Mouse (Mus musculus) heart, embryonic 14.5 days (tissue): ENCODE measurements around the gene Mid1. TPM values are rescaled to one million over a fixed set of nuclear protein-coding genes. Genes with fewer than 3 reads are reported as not detected.
"Not testable (repeated sequence)": the region's sequence is repeated elsewhere in the genome, so short reads cannot be mapped to it uniquely, and the experiment has no call there.

Experiments used
- ATAC-seq: fragments of 200-750 bp; cut with Nextera tagmentation; 2 replicates; pipeline ENCODE4 v1.8.0; 2017; ENCODE audit warnings: low read depth, moderate TSS enrichment; ENCODE audit not compliant: insufficient number of reproducible peaks, insufficient read depth, low FRiP score
- H3K27ac ChIP-seq, 2 experiments: fragments of 200-500 bp in 1 of 2; fragments of 300-500 bp in 1 of 2; sonication (generic) in 1 of 2; replicated peaks in 1 of 2; 2 replicates each; pipeline ENCODE4 v1.5.1; 2012 to 2014; ENCODE audit warnings: low read depth in 2 of 2, low read length in 2 of 2, control low read depth in 1 of 2, mild to moderate bottlenecking in 1 of 2, mixed read lengths in 1 of 2; ENCODE audit not compliant: control insufficient read depth in 1 of 2, insufficient read depth in 1 of 2
- H3K27me3 ChIP-seq: fragments of 300-500 bp; sonication (generic); 2 replicates; pipeline ENCODE4 v1.6.1; 2014; ENCODE audit warnings: mild to moderate bottlenecking, low read length, control low read depth; ENCODE audit not compliant: control insufficient read depth, insufficient read depth
- H3K36me3 ChIP-seq: fragments of 300-500 bp; sonication (generic); 2 replicates; pipeline ENCODE4 v1.6.1; 2014; ENCODE audit warnings: mild to moderate bottlenecking, control low read depth, low read length, mixed read lengths; ENCODE audit not compliant: control insufficient read depth, insufficient read depth
- H3K4me1 ChIP-seq, 2 experiments: fragments of 200-500 bp in 1 of 2; fragments of 300-500 bp in 1 of 2; sonication (generic) in 1 of 2; 2 replicates each; pipeline ENCODE4 v1.6.1; 2012 to 2014; ENCODE audit warnings: low read length in 2 of 2, control low read depth in 1 of 2, mixed read lengths in 1 of 2; ENCODE audit not compliant: control insufficient read depth in 2 of 2, insufficient read depth in 2 of 2
- H3K4me2 ChIP-seq: fragments of 300-500 bp; sonication (generic); 2 replicates; pipeline ENCODE4 v1.6.1; 2014; ENCODE audit warnings: mild to moderate bottlenecking, low read length
- H3K4me3 ChIP-seq, 2 experiments: fragments of 200-500 bp in 1 of 2; fragments of 300-500 bp in 1 of 2; sonication (generic) in 1 of 2; 2 replicates each; pipeline ENCODE4 v1.5.1; 2012 to 2014; ENCODE audit warnings: low read length in 2 of 2, mild to moderate bottlenecking in 2 of 2, control low read depth in 1 of 2, low read depth in 1 of 2, moderate library complexity in 1 of 2; ENCODE audit not compliant: control insufficient read depth in 1 of 2, insufficient read depth in 1 of 2
- H3K9ac ChIP-seq: fragments of 300-500 bp; sonication (generic); 2 replicates; pipeline ENCODE4 v1.6.1; 2014; ENCODE audit warnings: mild to moderate bottlenecking, low read length
- H3K9me3 ChIP-seq: fragments of 300-500 bp; sonication (generic); 2 replicates; pipeline ENCODE4 v1.6.1; 2016; ENCODE audit warnings: low read length, control low read depth; ENCODE audit not compliant: control insufficient read depth
- WGBS: fragments of 180-500 bp; shearing (Covaris S2); extraction: QIAGEN DNeasy Blood & Tissue Kit; methylation state at CpG from one replicate; pipeline ENCODE4 v1.1.7; 2014; 5-methylcytosine and 5-hydroxymethylcytosine counted together
- polyA plus RNA-seq: library from polyadenylated mRNA; unstranded; fragments of >200 nt; fragmentation: Nextera tagmentation; extraction: Ambion mirVana; gene quantifications from 2 replicates; pipeline ENCODE4 v1.2.1, GENCODE M21; 2014

The Mid1 gene
- polyA plus RNA-seq, 1 experiment from 2014 or later: 8.1 TPM

DNA sequence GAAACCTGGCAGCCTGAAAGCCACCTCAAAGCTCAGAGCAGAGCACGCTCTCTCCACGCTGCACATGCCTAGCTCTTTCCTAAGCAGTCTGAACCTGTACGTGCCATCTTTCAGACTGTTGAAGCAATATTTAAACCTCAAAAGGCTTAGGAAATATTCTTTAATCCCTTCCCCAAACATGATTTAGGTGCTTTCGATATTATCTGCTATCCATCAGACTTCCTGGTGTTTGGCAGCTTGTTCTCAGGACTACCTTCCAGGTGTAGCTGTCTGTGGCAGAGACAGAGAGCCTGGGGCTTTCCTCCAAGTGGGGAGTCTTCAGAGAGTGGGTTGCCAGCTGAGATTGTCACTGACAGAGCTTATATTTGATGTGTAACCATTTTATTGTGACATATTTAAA is 255.5 kb downstream of the Mid1 start:
- H3K9me3 ChIP-seq: no peaks in the 10 kb centered on the region
- WGBS: 83% methylated on average over 4 of the region's 4 CpGs
- H3K27me3 ChIP-seq: no peaks in the 10 kb centered on the region
- H3K4me1 ChIP-seq: no peaks in the 10 kb centered on the region
- no peak overlapping the region for H3K9ac ChIP-seq
- H3K27ac ChIP-seq: no peak overlapping the region
- H3K4me3 ChIP-seq: no peak overlapping the region
- H3K36me3 ChIP-seq: no peaks in the 10 kb centered on the region
- H3K4me2 ChIP-seq: no peak overlapping the region
- ATAC-seq: no peak

DNA sequence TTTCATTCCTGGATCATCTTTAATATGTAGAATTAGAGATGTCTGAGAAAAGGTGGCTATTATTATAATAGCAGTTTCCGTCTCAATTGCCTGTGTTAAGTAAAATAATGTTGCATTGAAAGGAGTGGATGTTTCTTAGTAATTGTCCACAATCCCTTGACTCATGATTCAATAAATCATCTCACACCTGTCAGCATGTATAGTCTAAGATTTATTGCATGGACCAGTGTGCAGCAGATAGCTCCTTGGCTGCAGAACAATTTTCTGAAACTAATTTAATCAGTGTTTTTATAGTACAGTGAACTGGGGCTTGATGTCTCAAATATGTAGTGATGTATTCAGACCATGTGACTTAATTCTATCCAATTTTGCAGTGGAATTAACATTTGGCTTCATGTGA is 265.6 kb downstream of the Mid1 start:
- no peak for ATAC-seq
- 0 out of 4 replicates have a peak overlapping the region, but pooled peaks of 1 of the 2 experiments have one; percentile 33 for H3K27ac ChIP-seq
- 67% methylated on average over 1 of the region's 1 CpGs for WGBS

DNA sequence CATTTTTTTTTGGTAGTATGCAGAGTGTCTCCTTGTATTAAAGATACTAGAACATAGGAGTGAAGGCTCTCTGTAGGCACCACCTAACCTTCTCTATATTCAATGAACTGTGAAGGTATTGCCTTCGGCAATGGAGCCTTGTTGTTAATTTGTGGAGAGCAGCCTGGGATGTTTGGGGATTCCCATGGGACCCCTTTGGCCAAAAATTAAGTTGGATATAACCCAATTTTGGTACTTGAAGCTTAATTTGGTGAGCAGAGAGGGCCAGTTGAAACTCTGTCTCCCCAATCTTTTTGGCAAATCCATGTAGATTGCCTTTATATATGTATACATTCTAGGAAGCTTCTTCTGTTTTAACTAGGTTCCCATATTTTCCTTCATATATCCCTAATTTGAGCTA is 284.3 kb downstream of the Mid1 start:
- 79% methylated on average over 1 of the region's 1 CpGs for WGBS
- Histone ChIP-seq H3K27ac (no peak overlapping the region), H3K9ac (no peak overlapping the region), H3K27me3 (no peaks in the 10 kb centered on the region), H3K4me3 (no peak overlapping the region), H3K36me3 (peaks cover 4% of the 10 kb centered on the region; the same call in 1 of the 2 replicates), H3K4me1 (no peaks in the 10 kb centered on the region), H3K9me3 (peaks cover 4% of the 10 kb centered on the region; the same call in 1 of the 2 replicates), H3K4me2 (no peak overlapping the region)
- ATAC-seq: no peak

More for the DNA sequence above, 265.6 kb downstream of the Mid1 start:
- Histone ChIP-seq H3K9ac (no peak overlapping the region), H3K9me3 (no peaks in the 10 kb centered on the region), H3K36me3 (no peaks in the 10 kb centered on the region), H3K27me3 (no peaks in the 10 kb centered on the region), H3K4me2 (peak overlapping the region; percentile 13; the same call in 1 of the 2 replicates), H3K4me3 (no peak overlapping the region), H3K4me1 (peaks cover 0 to 9% of the 10 kb centered on the region in 2 experiments; a peak in 1 of 4 replicates)

DNA sequence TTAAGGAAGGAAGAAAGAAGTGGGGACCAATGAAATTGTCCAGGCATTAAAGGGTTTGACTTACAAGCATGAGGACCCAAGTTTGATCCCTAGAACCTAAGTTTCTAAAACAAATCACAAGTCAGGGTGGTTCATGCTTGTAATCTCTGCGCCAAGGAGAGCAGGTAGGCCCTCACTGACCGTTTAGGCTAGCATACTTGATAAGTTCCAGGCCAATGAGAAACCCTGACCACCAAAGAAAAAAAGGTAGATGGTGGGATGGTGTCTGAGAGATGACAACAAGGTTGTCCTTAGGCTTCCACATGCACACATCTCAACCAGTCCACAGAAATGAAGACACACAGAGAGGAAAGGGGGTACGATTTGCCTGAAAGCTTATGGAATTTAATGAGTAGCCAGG is 284.8 kb downstream of the Mid1 start:
- 0 out of 2 replicates have a peak, but pooled peaks have one; percentile 8 for ATAC-seq

DNA sequence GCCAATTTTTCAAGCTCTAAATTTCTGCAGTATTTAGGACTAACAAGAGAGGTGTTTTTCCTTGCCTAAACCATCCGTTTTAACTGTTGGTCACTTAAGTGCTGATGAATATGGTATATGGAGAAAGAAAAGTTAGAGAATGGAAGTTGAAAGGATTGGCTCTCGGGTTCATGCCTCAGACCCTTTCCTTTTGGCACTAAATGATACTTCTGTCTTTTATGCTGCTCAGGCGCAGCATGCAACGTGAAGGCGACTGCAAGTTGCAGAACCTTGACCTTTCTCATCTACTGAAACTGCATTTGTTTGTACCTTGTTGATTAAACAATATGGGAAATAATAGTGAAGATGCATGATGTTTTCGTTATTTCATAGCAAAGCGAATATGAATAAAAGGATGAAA is 285.5 kb downstream of the Mid1 start:
- not testable (repeated sequence) for H3K9me3 ChIP-seq, H3K36me3 ChIP-seq, H3K4me2 ChIP-seq, ATAC-seq, H3K27ac ChIP-seq, H3K27me3 ChIP-seq, H3K4me1 ChIP-seq, H3K9ac ChIP-seq, H3K4me3 ChIP-seq
- WGBS: 83% methylated on average over 7 of the region's 7 CpGs

More for the DNA sequence above, 284.8 kb downstream of the Mid1 start:
- H3K9ac ChIP-seq, H3K27me3 ChIP-seq, H3K27ac ChIP-seq, H3K4me3 ChIP-seq, H3K4me1 ChIP-seq, H3K9me3 ChIP-seq, H3K36me3 ChIP-seq, H3K4me2 ChIP-seq: not testable (repeated sequence)
- 73% methylated on average over 3 of the region's 3 CpGs for WGBS

DNA sequence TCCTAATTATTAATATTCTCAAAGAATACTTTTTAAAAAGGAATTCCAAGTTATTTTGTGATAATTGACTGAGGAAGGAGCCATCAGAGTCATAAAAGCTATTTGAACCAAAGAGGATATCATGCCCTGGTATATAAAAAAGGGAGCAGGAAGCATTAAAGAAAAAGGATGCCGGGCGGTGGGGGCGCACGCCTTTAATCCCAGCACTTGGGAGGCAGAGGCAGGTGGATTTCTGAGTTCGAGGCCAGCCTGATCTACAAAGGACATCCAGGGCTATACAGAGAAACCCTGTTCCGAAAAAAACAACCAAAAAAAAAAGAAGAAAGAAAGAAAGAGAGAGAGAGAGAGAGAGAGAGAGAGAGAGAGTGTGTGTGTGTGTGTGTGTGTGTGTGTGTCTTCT is 286.6 kb downstream of the Mid1 start:
- H3K36me3 ChIP-seq, H3K9me3 ChIP-seq, H3K4me2 ChIP-seq, H3K9ac ChIP-seq, H3K27me3 ChIP-seq, H3K4me1 ChIP-seq, ATAC-seq, H3K27ac ChIP-seq, H3K4me3 ChIP-seq: not testable (repeated sequence)
- WGBS: 83% methylated on average over 6 of the region's 6 CpGs

DNA sequence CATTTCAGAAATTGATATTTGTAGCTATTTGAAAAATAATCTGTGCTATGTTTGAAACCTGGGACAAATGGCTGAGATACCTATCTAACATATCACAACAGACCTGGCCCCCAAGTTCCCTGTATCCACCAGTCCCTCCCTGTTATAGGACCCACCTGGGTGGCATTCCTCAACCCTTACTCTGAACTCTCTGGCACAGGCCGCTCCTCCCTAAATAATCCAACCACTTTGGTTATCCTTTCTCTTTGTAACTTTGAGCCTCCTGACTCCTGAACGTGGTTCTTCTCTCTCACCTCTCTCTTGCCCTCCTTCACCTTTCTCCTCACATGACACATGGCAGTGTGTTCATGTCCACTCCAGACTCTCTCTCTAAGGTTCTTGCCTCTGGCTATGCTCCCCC is 287.1 kb downstream of the Mid1 start:
- H3K9ac ChIP-seq, H3K4me3 ChIP-seq, H3K9me3 ChIP-seq, H3K4me2 ChIP-seq, H3K36me3 ChIP-seq, H3K4me1 ChIP-seq, H3K27me3 ChIP-seq: not testable (repeated sequence)
- H3K27ac ChIP-seq: peak overlapping the region; percentile 5 to 51; a peak in 1 of 4 replicates
- WGBS: 55% methylated on average over 2 of the region's 2 CpGs
- ATAC-seq: peak; percentile 37; the same call in 1 of the 2 replicates

DNA sequence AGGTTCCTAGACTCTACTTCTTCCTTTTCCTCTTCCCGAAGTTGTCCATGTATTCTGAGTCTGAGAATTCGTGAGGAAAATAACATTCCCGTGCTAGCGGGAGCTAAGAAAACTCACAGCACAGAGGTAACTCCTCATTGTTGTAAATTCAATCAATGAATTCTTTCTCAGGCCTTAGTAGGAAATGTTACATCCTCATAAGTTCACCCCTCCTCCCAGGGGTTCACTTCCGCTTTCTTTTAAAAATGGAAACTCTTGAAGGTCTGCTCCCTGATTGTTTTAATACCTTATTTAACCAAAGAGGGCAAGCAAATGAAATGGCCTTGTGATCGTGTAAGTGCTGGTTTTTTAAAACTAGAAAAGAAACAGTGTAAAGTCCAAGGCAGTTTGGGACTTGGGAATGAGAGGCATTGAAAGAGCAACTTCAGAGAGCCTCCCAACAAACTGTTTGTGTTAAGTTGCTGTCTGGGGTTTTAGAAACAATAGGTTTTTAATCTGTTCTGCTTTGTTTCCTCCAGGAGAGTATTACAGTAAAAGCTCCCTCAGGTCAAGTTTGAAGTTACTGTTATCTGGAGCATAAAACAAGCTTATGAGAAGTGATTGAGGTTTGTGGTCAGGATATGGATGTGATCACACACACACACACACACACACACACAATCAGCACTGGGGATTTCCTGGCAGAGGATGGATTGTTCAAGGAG is 287.9 kb downstream of the Mid1 start:
- 67% methylated on average over 6 of the region's 6 CpGs for WGBS

More for the DNA sequence above, 287.9 kb downstream of the Mid1 start:
- H3K4me1 ChIP-seq, H3K36me3 ChIP-seq, H3K4me3 ChIP-seq, H3K9me3 ChIP-seq, H3K4me2 ChIP-seq, ATAC-seq, H3K27me3 ChIP-seq, H3K9ac ChIP-seq: not testable (repeated sequence)
- H3K27ac ChIP-seq: peak overlapping the region in 1 of 2 experiments; percentile 51; a peak in 2 of 4 replicates
